Mouse (Mus musculus): ENCODE data around the gene Rnf157. TPM values are rescaled to one million over a fixed set of nuclear protein-coding genes. Genes with fewer than 3 reads are reported as not detected.
"Not testable (repeated sequence)": the region's sequence is repeated elsewhere in the genome, so short reads cannot be mapped to it uniquely, and the experiment has no call there.

Gene Rnf157
- total RNA-seq, 1 experiment from 2014 or later, result 9.2 TPM

DNA sequence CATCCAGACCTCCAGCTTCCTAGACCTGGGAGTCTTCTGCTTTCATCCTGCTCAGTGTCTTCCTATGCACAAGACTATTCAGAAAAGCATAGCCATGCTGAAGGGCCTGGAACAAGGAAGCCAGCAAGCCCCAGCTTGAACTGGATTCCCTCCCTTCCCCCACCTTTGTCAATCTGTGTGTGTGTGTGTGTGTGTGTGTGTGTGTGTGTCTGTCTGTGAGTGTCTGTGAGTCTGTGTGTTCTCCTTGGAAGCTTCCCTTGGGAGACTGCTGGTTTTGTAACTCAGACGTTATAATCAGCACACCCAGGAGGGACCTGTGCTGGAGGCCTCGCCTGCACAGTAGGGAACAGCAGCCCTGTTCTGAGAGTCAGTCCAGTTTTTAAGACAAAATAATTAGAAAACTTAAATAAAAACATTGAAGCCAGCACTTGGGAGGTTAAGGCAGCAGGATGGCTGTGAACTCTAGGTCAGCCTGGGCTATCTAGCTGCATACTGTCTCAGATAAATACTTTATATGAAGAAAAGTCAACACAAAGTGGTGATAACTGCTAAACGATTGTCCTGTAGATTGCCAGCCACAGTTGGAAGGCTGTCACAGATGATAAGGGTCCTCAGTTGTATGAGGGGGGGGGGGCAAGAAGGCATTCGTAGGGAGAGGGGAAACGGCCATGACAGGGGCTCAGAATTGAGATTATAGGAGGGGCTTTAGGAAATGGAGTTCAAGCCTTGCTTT lies 23.3 kb upstream of the Rnf157 start:
- no peak for ATAC-seq (replicated peaks in 1 of 2; ENCODE audit: insufficient read depth in 1 of 2, low FRiP score in 2 of 2, low TSS enrichment in 1 of 2, low read depth in 1 of 2, poor library complexity in 2 of 2, severe bottlenecking in 2 of 2)

DNA sequence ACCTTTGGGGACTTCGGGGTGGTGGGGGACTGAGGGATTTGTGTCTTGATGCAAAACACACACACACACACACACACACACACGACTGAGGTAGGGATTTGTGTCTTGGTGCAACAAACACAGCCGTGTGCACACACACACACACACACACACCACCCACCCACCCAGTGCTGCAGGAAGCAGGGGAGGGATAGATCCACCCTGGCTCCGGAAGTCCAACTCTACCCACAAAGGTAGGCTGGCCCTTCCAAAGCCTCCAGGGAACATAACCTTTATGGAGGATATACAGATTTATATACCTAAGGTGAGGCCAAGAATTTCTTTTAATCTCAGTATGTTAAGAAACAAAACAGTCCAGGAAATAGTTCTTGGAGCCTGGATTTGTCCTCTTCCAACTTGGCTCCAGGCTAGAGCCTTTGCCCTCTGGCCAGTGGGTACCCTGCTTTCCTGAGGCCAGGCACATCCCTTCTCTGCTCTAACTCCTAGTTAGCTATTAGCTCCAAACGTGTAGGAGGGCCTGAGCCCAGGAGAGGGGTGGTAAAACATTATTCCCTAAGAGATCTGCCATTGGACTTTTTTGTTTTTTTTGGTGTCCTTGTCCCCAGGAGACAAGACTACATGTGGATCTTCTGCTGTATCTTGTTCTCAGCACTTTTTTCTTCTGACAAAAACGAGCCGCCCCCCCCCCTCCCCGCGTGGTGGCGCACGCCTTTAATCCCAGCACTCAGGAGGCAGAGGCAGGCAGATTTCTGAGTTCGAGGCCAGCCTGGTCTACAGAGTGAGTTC lies 22.3 kb upstream of the Rnf157 start:
- ATAC-seq (replicated peaks in 1 of 2; ENCODE audit: insufficient read depth in 1 of 2, low FRiP score in 2 of 2, low TSS enrichment in 1 of 2, low read depth in 1 of 2, poor library complexity in 2 of 2, severe bottlenecking in 2 of 2), result no peak

DNA sequence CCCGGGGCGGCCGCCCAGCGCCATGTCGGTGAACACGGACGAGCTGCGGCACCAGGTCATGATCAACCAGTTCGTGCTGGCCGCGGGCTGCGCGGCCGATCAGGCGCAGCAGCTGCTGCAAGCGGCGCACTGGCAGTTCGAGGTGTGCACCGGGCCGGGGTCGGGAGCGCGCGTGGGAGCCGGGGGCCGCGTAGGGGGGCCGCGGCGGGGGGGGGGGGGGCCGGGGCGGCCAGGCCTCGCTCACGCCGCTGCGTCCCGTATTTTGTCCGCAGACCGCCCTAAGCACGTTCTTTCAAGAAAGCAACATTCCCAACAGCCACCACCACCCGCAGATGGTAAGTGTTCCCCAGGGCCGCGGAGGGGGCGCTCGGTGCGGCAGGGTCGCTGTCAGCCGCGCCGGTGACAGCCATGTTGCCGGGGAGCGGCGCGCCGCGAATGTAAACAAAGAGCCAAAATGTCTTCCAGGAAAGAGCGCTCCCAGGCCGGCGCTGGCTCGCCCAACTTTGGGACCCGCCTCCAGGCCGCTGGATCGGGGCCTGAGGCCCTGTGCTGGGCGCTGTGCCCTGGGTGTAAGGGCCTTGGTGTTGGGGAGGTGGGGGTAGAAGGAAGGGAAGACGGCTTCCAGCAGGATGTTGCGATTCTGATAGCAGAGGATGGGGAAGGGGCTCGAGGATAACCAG lies 21.6 kb upstream of the Rnf157 start:
- no peak for ATAC-seq (replicated peaks in 1 of 2; ENCODE audit: insufficient read depth in 1 of 2, low FRiP score in 2 of 2, low TSS enrichment in 1 of 2, low read depth in 1 of 2, poor library complexity in 2 of 2, severe bottlenecking in 2 of 2)

DNA sequence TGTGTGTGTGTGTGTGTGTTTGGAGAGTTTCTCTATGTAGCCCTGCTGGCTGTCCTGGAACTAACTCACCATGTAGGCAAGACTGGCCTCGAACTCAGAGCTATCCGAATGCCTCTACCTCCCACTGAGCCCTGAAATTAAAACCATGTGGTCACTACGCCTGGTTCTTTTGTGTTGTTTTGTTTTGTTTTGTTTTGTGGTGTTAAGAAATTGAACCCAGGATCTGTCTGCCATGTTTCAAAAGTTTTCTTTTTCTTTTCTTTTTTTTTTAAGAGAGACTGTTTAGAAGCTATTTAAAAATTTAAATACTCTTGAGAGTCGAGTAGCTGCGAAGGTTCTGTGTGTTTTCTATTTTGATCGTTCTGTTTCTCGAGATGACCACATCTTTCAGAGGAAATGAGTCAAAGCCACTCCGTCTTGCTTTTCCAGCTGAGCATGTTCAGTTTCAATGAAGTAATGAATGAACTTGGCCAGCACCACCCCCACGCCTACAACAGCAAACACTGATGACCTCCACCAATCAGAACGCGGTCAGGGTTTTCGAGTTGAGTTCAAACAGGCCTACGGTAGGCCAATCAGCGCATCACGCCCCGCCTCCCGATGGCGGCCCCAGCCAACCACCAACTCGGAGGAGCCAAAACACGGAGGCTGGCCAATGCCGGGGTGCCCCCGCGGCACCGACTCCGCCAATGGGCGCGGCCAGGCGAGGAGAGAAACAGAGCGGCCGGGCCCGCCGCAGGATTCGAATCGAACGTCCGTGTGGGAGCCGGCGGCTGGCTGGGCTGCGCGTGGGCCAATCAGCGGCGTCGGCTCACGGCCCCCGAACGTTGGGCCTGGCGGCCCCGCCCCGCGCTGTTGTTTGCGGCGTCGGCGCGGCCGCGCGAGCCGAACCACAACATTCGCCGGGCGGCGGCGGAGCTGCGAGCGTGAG lies 20.8 kb upstream of the Rnf157 start, which contains the start of gene Ubald2:
TSS of gene Ubald2 (plus strand) at position 739 of the 931 bp plus-strand sequence.
- ATAC-seq (replicated peaks in 1 of 2; ENCODE audit: insufficient read depth in 1 of 2, low FRiP score in 2 of 2, low TSS enrichment in 1 of 2, low read depth in 1 of 2, poor library complexity in 2 of 2, severe bottlenecking in 2 of 2), result peak; percentile 91 to 94

DNA sequence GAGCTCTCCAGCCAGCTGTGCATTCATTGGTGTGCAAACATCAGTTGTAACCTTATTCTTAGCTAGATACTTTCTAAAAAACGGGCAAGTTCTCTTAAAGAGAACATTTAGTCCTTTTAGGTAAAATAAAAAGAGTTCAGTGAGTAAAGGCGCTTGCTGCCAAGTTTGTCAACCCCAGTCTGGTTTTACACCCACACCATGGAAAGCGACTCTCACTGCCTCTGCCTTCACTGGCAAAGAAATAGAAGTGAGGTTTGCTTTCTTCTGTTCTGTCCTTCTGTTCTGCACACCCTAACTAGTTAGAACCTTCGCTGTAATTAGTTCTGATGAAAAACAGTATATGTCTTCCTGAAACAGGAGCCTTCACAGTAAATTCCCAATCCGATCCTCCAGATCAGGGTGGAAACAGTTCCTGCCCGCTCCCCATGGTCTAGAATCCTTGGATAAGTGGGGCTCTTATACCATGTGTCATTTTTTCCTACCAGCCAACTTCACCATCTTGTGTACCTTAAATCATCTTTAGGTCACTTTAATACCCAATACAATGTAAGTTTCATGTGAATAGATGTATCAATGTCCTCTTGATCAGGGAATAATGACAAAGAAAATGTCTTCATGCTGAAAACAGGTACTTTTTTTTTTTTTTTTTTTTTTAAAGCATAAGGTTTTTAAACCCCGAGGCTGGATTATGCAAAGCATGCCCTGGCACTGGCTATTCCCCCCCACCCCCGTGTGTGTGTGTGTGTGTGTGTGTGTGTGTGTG lies 19.9 kb upstream of the Rnf157 start:
- no peak for ATAC-seq (replicated peaks in 1 of 2; ENCODE audit: insufficient read depth in 1 of 2, low FRiP score in 2 of 2, low TSS enrichment in 1 of 2, low read depth in 1 of 2, poor library complexity in 2 of 2, severe bottlenecking in 2 of 2)

DNA sequence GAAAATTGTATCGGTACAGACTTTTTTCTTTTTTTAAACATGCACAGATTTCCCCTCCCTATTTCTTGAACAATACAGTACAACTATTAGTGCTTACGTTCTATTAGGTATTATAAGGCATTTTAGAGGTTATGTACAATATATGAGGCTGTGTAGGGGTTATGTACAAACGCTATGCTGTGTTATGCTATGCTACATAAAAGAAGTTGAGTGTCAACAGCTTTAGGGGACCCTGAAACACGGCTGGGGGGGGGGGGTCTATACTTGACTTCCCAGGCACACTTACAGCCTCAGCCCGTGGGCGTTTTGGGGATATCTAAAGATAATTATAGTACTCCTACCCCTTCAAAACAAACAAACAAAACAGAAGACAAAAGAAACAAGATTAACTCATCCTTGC lies 19.3 kb upstream of the Rnf157 start:
- ATAC-seq (replicated peaks in 1 of 2; ENCODE audit: insufficient read depth in 1 of 2, low FRiP score in 2 of 2, low TSS enrichment in 1 of 2, low read depth in 1 of 2, poor library complexity in 2 of 2, severe bottlenecking in 2 of 2), result no peak

DNA sequence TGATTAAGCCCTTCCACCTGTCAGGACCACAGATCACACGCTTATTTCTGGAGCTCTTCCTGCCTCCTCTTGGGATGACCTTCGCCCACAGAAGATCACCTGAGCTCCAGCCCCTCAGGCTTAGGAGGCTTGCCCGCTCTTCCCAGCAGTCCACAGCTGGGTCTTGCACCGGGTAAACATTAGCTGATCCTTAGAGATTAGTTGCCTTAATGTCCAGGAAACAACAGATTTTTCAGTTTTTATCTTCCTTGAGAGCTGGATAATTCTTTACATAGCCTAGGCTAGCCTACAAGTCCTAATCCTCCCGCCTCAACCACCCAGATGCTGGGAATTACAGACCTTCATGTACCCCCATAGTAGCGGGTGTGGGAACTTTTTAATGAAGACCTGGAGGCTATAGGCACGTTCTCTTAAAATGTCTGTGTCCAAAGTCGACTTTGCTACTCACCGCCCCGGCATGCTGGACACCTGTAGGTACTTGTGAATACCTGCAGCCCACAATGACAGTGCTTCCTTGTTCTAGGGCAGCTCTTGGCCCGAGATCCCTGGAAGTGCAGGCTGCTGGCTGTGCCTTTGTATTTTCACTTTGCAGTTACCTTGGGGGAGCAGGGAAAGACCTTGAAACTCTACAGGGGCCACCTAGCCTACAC lies 18.7 kb upstream of the Rnf157 start:
- no peak for ATAC-seq (replicated peaks in 1 of 2; ENCODE audit: insufficient read depth in 1 of 2, low FRiP score in 2 of 2, low TSS enrichment in 1 of 2, low read depth in 1 of 2, poor library complexity in 2 of 2, severe bottlenecking in 2 of 2)

DNA sequence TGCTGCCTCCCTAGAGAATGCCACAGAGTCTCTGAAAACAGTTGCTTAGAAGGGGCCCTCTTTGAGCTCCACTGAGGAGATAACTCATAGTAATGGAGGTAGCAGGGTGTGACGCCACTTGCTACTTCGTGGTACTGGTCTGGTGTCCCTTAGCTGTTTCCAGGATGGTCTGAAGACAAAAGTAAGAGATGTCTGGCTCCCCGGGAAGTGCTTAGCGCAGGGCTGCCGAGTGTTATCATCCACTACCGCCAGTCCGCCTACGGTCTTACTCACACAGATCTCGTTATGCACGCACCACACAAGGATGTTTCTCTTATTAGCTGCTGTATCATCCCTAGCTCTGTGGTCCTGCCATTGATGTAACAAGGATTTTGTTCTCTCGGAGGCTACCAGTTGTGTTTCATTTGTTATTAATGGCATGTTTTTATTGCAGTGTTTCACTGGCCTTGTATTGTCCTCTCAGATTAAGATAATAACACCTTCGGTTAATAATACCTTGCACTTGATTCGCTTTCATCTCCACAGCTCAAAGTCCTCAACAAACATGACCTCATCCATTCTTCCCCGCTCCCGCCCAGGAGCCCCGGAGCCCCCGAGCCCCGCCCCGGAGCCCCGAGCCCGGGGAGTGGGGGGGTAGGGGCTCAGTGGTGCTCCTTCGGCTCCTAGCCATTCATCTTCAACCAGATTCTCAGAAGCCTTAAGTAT lies 18.0 kb upstream of the Rnf157 start:
- ATAC-seq (replicated peaks in 1 of 2; ENCODE audit: insufficient read depth in 1 of 2, low FRiP score in 2 of 2, low TSS enrichment in 1 of 2, low read depth in 1 of 2, poor library complexity in 2 of 2, severe bottlenecking in 2 of 2), result no peak

DNA sequence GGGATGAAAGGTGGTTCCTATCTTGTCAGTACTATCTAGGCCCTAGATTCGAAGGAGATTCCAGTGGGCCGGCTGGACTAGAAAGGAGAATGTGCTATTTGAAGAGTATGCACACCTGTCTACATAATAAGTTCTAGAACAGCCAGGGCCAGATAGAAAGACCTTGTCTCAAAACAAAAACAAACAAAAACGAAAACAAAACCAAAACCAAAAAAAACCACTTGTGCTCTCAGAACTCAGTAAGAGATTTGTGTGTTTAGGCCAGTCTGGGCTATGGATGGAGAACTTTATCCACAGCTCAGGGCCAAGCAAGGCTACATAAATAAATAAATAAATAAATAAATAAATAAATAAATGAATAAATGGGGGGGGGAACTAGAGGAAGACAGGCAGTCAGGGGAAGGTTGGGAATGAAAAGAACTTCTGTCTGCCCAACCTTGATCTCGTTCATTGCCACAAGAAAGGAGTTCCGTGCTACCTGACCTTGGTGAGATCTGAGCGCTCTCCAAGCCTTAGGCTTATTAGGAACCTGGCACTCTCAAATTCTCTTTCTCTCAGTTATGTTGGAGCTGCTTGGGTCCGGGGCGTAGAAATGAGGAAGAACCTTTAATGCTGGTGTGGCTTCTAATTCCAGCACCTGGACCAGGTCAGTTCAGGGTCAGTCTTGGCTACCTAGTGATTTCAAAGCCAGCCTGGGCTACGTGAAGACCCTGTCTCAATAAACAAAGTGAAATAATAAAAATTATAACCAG lies 17.2 kb upstream of the Rnf157 start:
- no peak for ATAC-seq (replicated peaks in 1 of 2; ENCODE audit: insufficient read depth in 1 of 2, low FRiP score in 2 of 2, low TSS enrichment in 1 of 2, low read depth in 1 of 2, poor library complexity in 2 of 2, severe bottlenecking in 2 of 2)

DNA sequence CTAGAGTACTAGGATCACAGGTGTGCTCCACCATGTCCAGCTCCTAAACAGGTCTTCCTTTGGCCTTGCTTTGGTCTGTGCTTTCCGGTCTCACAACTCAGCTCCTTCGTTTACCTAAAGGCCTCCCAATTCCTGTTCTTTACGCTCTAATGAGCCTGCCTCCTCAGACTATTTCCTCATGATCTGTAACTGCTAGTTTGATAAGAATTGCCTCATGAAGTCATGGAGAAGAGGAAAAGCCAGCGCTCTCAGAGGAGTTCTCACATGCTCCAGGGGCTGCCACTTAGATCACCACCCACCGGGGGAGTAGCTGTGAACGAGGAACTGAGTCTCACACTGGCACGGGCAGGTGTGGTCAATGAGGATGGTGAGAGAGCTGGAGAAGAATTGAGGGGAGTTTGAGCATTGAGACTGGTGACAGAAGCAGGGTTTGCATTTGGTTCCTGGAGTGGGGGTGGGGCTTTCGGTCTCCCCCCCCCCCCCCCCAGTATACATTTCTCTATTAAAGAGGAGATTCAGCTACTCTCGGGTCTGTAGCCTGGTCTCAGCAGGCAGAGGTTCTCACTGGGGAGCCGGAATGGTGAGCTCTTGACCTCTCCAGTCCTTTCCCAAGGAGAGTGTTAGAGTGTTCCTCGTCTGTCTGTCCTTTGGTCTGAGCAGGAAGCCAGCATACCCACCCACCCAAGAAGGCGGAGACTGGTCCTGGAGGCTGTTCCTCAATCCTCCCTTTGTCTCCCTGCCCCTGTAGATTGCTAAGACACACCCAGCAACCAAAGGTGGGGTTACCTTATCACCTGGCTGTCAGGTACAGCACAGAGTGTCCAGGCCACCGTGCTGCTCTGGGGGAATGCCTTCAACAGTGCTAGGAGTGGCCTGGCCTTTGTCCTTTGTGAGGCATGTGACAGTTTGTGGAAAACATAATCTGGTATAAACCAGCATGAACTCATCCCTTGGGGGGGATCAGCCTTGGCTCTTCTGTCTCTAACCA lies 16.3 kb upstream of the Rnf157 start:
- no peak for ATAC-seq (replicated peaks in 1 of 2; ENCODE audit: insufficient read depth in 1 of 2, low FRiP score in 2 of 2, low TSS enrichment in 1 of 2, low read depth in 1 of 2, poor library complexity in 2 of 2, severe bottlenecking in 2 of 2)

DNA sequence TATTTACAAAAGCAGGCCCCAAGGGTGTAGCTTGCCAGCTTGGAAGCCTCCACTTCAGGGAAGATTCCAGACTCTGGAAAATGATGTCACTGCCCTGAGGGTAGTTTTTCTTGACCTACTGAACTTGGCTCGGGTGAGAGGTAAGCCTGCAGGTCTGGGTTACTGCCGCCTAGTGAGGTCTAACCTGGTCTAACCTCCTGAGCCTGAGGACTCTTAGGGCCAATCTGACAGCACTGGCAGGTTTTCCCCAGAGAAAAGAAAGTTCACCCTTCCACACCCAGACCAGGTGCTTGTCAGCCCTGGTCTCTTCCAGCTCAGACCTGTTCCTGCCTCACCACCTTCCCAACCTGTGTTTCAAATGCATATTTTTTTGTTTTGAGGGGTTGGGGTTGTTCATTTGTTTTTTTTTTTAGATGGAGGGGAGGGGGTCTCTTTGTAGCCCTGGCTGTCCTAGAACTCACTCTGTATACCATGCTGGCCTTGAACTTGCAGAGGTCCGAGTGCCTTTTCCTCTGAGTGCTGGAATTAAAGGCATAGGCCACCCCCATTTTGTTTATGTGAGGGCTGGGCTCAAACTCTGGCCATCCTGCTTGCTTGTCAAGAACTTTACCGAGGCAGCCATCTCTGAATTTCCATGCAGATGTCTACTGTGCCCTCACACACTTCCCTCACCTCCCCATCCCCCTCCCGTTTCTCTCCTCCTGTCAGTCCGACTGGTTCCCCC lies 14.2 kb upstream of the Rnf157 start:
- ATAC-seq (replicated peaks in 1 of 2; ENCODE audit: insufficient read depth in 1 of 2, low FRiP score in 2 of 2, low TSS enrichment in 1 of 2, low read depth in 1 of 2, poor library complexity in 2 of 2, severe bottlenecking in 2 of 2), result no peak

DNA sequence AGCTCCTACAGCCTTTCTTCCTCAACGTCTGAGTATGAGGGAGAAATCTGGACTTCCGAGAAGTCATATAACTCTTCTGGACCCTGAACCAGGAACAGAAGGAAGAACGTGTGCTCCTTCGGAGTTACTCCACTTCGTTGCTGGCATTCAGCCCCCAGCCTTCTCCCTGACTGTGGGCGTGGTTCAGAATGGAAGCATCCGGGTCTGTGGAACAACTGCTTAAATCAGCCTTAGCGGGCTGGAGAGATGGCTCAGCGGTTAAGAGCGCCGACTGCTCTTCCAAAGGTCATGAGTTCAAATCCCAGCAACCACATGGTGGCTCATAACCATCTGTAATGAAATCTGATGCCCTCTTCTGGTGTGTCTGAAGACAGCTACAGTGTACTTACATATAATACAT lies 13.5 kb upstream of the Rnf157 start:
- not testable (repeated sequence) for ATAC-seq (replicated peaks in 1 of 2; ENCODE audit: insufficient read depth in 1 of 2, low FRiP score in 2 of 2, low TSS enrichment in 1 of 2, low read depth in 1 of 2, poor library complexity in 2 of 2, severe bottlenecking in 2 of 2)

DNA sequence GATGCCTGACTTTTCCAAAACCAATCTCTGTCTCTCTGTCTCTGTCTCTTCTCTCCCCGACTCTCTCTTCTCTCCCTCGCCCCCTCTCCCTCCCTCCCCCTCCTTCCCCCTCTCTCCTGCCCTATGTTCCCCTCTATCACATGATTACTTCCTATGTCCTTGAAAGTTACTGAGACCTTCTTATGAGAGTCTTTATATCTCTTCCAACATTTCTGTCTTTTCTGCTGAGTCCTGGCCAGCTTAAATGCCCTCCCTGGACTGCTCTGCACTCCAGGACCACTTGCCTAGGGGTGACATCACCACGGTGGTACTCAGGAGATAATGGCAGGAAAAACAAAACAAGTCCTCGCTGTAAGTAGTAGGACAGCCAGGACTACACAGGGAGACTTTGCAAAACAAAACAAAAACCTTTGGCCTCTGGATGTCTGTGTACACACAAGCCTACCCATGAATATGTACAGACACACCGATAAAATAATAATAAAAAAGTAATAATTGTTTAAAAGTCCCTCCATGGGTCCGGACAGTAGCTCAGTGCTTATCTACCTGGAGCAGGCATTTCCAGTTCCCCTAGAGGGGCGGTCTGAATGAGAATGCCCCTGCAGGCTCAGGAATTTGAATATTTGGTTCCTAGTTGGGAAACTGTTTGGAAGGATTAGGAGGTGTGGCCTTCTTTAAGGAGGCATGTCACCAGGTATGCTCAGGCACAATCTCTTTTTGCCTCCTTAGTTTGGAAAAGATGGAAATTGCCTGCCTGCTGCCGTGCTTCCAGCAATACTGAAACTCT lies 12.0 kb upstream of the Rnf157 start:
- no peak for ATAC-seq (replicated peaks in 1 of 2; ENCODE audit: insufficient read depth in 1 of 2, low FRiP score in 2 of 2, low TSS enrichment in 1 of 2, low read depth in 1 of 2, poor library complexity in 2 of 2, severe bottlenecking in 2 of 2)

All from hematopoietic stem cell, adult 5-6 weeks (primary cell).